Mouse (Mus musculus): Measurements from ENCODE around the gene Dspp.

The Dspp gene

DNA sequence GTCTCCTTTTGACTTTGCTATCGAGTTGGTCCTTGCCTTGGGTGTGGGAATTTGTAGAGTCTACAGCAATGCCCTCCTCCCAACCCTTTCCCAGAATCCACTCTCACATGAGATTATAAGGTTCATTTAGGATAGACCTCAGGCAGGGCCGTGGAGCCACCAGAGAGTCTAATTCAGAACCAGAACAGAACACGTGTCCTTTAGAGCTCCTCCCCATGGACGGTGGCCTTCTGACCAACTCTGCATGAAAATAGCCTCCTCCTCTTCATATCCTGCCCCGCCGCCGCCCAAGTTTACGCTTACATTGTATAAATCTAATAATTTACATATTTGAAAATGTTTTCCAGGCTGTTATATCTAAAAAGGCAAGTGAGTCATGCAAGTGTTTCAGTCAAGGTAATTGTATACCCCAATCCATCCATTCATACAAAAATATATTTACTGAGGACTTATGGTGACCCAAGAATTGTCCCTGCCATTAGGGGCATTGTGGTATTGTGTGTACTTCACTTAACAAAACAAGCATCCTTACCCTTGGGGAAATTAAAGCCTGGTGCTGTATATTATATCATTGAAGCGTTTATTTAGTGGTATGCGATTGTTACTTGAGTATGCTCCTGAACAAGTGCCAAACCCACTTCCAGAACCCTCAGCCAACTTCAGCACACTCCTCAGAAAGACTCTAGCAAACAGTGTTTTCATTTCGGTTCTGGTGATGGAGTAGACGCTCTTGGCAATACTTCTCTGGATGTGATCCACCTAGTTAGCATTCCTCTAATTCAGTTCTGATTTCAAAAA, 30.8 kb downstream of the Dspp start:
- no peak for DNase-seq

DNA sequence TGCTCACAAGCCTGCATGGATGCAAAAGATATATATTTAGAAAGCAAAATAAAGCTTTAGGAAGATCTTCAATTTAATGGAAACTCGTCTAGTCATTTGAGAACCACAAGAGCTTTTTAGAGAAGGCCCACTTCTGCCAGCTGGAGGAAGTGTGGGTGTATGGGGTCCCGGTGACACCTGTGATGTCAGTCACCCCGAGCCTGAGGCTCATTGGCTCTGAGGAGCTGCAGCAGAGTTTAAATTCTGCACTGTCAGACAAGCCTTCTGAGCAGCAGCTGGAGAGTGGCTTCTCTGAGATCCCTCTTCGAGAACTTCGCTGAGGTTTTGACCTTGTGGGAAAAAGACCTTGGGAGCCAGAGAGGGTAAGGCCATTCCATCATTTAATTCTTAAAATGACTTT, 31.8 kb downstream of the Dspp start, which contains the start of gene Dmp1:
Dmp1 (plus strand) TSS at position 263 of the 400 bp plus-strand sequence.
- no peak for DNase-seq

DNA sequence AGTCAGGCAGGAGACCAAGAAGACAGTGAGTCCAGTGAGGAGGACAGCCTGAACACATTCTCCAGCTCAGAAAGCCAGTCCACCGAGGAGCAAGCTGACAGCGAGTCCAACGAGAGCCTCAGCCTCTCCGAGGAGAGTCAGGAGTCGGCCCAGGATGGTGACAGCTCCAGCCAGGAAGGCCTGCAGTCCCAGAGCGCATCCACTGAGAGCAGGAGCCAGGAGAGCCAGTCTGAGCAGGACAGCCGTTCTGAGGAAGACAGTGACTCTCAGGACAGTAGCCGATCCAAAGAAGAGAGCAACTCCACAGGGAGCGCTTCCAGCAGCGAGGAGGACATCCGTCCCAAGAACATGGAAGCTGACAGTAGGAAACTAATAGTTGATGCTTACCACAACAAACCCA, 42.0 kb downstream of the Dspp start:
- DNase-seq: no peak

DNA sequence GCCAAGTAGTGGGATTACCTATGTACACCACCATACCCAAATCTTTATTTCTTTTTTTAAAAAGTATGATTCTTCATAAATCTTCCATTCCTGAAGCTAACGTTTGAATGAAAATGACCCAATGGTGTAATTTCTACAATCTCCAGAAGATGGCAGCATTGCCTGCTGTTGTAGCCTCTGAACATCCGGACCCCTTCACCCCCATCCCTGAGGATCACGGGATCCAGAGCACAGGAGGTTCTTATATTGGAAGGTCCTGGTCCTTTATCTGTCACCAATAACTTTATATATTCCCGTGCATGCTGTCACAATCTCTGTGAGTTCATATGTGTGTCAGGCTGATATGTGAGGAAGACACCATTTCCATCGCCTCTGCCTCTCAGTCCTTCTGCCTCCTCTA, 48.4 kb downstream of the Dspp start:
- peak; percentile 18 for DNase-seq

DNA sequence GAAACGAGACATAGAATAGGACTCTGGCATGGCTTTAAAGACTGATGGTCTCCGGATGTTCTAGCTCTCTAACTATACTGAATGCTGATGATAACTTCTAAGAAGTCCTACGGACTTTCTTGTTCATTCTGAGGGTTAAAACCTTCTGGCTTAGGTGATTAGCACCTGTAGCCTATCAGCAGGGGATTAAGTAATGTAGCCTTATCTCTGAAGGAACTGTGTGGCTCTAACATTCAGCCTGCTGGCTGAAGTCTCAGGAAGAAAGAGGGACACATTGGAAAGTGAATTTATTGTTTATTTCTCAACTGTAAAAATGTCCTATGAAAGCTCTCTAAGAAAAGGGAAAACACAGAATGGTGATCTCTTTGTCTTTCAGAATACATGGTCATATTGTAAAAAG, 53.8 kb downstream of the Dspp start:
- no peak for DNase-seq

DNA sequence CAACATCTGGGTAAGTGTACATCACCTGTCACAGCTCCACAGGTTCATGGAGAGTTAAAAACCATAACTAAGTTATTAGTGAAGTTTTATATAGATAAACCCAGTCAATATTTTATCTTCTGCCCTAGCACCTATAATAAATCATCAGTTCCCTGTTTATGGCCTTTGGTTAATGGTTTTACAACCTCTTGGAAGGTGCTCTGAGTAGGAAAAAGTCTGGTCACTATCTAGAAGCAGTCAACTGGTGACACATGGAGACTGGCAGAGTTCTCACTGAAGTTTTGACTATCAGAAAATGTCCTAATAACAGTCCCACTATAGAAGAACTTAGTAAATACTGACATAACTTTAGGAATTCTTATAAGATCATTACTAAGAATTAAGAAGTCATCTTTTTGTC, 54.2 kb downstream of the Dspp start:
- no peak for DNase-seq

DNA sequence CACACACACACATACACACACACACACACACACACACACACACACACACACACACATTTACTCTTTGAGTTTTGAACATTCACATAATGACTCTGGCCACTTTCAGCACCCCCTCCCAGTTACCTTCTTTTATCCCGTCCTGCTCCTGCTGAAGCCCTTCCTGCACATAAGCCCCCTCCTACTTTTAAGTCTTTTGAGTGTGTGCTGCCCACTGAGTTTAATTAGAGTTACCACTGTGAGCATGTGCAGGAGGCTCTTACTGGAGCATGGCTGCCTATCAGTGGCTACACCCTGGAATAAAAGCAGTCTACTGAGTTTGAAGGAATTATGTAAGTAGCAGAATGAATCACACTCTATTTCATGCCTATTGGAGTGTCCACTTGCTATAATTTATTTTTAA, 58.0 kb downstream of the Dspp start:
- no peak for DNase-seq
